Mouse (Mus musculus): Measurements from ENCODE around the gene Auts2.

Gene Auts2

DNA sequence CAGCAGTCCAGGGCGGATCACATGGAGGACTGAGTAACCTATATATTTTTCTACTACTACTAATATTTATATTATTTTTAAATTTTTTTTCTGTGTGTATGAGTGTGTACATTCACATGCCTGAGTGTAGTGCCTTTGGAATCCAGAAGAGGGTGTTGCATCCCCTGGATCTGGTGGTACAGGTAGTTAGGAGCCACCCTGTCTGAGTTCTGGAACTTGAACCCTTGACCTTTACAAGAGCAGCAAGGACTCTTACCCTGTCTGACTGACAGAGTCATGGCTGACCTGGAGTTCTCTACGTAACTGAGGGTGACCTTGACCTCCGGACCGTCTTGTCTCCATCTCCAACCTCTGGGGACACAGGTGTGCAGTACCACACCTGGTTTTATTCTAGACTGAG, 1074.5 kb downstream of the Auts2 start:
- no peak for DNase-seq

GRCm38 (mm10) chr5:131466131-131466530, 1077.0 kb downstream of the Auts2 start:
- DNase-seq: no peak

GRCm38 (mm10) chr5:131463402-131463801, 1079.7 kb downstream of the Auts2 start:
- DNase-seq: peak; percentile 12

DNA sequence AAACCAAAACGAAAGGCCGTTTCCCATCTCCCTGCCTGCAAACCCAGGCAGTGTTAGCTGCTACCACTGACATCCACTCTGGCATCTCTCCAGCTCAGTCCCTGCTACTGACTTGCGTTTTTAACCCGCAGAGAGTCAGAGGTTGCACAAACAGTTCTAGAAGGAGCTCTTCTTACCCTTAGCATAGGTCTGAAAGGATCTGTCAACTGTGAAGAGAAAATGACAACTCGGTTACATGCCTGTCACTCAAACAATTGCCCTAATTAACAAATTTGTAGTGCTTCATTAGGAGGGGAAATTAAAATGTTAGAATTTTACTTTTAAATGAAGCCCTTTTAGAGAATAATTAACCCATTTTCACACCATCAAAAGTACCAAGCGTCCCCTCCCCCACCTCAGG, 1083.2 kb downstream of the Auts2 start:
- DNase-seq: no peak

- no peak for DNase-seq
Measured at GRCm38 (mm10) chr5:131459549-131459948, 1083.6 kb downstream of the Auts2 start.

- DNase-seq: peak; percentile 59
Measured at GRCm38 (mm10) chr5:131458700-131459099, 1084.4 kb downstream of the Auts2 start.

- no peak for DNase-seq
Measured at GRCm38 (mm10) chr5:131457999-131458398, 1085.1 kb downstream of the Auts2 start.

GRCm38 (mm10) chr5:131449181-131449868, 1093.8 kb downstream of the Auts2 start:
- DNase-seq: no peak

- DNase-seq: peak; percentile 24
Measured at GRCm38 (mm10) chr5:131435239-131435876, 1107.8 kb downstream of the Auts2 start.

- no peak for DNase-seq
Measured at GRCm38 (mm10) chr5:131433291-131433690, 1109.9 kb downstream of the Auts2 start.

- DNase-seq: no peak
Measured at GRCm38 (mm10) chr5:131431896-131432295, 1111.2 kb downstream of the Auts2 start.

DNA sequence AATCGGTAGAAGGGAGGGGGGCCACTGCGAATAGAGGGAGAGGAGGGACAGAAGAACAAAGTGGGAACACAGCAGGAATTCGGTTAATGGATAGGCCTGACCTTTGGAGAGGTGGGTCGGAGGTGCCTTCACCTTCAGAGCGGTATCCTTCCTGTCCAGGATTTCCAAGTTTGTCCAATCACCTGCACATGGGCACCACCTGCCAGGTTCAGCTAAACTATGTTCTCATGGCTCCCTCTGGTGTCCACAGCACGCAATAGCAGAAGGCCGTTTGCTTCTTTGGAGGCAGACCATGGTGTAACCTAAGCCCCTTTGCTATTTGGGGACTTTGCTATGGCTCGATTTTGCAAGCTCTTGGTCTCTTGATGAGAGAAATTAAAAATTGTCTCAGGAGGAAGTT, 1113.0 kb downstream of the Auts2 start:
- peak; percentile 68 for DNase-seq

DNA sequence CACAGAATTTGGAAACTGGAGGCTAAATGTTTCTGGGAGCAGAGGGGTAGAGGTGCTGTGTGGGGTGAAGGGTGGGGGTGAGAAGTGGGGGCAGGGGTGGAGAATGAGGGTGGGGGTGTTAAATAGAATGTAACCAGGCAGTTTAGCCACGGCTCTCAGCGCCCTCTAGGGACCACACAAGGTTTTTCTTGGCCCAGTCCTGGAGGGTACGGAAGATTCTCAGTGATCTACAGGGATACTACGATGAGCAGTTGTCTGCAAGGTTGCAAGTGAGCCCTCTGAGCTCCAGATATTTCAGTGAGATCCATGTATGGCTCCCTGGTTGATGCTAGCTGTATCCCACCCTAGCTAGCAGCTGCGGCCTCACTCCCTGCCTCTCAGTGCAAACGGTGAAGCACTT, 1113.6 kb downstream of the Auts2 start:
- peak; percentile 26 for DNase-seq

- DNase-seq: peak; percentile 80
Measured at GRCm38 (mm10) chr5:131427734-131428413, 1115.3 kb downstream of the Auts2 start.

DNA sequence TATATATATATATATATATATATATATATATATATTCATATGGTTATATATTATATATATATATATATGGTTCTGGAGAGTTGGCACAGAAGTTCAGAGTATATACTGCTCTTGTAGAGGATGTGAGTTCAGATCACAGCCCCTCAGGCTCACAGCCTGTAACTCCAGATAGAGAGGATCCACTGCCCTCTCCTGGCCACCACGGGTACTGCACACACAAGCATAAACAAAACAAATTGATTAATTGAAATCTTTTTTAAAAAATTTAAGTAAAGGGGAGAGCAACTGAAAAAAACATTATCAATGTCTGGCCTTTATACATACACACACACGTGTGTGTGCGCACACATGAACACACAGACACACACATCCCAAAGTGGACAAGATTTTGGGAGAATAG, 1120.4 kb downstream of the Auts2 start:
- DNase-seq: no peak

DNA sequence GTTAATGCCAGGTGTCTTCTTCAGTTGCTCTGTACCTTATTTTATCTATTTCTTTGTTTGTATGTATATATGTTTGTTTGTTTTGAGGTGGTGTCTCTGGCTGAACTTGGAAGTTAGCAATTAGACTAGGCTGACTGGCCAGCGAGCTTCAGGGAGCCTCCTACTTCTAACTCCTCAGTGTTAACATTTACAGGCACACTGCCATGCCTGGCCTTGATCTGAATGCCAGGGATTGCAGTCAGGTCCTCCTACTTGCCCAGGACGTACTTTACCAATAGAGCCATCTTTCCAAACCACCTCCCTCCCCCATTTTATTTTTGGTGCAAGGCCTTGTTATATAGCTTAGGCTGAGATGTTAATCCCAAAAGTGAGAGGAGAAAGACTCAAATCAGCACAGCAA, 1122.7 kb downstream of the Auts2 start:
- DNase-seq: no peak

DNA sequence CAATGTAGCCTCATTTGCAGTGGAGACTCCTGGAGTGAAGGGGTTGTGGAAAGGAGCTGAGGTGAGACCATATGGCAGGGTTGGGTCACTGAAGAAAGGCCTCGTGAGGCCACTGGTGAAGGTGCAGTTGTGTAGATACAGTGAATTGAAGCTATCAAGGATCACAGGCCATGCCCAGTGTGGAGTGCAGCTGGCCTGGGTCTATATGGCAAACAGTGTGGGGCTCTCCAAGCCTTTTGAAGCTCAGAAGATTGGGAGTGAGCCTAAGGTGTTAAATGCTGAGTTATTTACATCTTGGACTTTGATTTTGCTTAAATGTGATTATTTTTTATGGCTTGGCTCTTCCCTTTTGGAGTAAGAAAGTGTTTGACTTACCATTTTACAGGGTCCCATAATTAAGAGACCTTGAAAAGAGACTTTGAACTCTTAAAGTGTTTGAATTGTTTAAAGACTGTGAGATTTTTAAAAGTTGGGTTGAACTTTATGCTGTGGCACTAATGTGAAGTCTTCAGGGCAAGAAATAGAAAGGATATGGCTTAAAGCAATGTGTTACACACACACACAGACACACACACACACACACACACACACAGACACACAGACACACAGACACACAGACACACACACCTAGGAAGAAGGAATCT, 1127.1 kb downstream of the Auts2 start:
- DNase-seq: no peak

DNA sequence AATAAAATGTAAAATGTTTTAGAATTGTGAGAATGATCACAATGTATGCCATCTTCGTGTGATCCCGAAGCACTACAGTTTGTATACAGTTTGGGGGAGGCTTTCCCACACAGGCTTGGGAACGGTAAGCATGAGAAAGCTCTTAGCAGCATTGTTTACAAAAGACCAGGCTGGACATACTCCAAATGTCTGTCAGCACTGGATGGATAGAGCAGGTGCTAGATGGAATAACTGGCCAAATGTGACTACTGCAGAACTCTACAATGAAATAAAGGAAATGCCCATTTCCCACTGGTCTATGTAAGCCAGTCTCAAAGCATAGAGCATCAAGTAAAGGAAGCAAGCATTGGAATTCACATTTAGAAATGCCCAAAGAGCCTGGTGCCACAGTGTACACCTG, 1144.9 kb downstream of the Auts2 start:
- DNase-seq: no peak

DNA sequence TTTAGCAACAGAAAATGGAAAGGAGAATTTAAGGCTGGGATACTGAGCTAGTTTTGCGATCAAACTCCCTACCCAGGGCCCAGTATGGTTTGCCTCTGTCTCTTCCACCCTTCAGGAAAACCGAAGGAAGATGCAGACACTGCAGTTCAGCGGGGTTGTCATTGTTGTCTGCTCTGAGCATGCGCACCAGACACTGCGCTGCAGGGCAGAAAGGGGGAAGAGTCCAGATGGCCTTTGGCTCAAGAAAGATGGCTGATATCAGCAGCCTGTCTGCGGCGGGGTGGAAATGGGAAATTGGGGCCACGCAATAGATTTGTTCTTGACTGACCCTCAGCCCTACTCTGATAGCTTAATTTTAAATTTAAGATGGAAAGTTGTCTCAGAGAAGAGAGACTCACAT, 1147.4 kb downstream of the Auts2 start:
- no peak for DNase-seq

All from retina, postnatal 1 day (tissue).